Mouse (Mus musculus): ENCODE measurements at regions not wholly inside any gene's neighbourhood (a gene's known extent, or its start where the extent isn't known, plus 50 kb on each side); places are given as distances from the start of the nearest gene placed in this dataset.

- TF ChIP-seq EP300 (IDR thresholded peaks at IDR 0.05) = no peak
- no peak for TF ChIP-seq CTCF (IDR thresholded peaks at IDR 0.05)
These were observed 63.5 kb upstream of the Nap1l1 start for GRCm38 (mm10) chr10:111409497-111409896.

All from lung, postnatal 0 days (tissue).